Mouse (Mus musculus): ENCODE measurements at regions not wholly inside any gene's neighbourhood (a gene's known extent, or its start where the extent isn't known, plus 50 kb on each side); places are given as distances from the start of the nearest gene placed in this dataset.

DNA sequence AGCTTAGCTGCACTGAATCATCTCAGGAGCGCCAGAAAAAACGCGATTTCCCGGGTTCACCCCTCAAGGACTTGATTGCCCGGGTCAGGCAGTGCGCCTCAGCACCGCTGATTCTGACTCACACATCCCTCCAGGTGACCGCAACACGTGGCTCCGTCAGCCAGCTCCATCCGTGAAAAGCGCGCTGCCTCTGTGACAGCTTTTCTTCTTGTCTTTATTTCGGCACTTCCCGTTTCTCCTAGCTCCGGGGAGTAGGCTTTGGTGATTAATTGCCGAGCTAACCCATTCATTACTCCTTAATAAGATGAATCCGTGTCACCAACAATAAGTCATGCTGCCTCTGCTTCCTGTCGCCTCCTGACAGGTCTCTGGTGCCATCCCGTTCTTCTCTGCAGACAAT, 108.6 kb downstream of the Katnal1 start:
- ATAC-seq (ENCODE audit: insufficient read depth, low FRiP score, low TSS enrichment) (0 out of 2 replicates have a peak, but pooled peaks have one; percentile 35), DNase-seq (ENCODE audit: low spot score) (peak; percentile 49)
- H3K4me2 ChIP-seq (ENCODE audit: low read depth): peak overlapping the region; percentile 15; the same call in 1 of the 2 replicates
- 25% methylated on average over 20 of the region's 20 CpGs for WGBS
- H3K9ac ChIP-seq (ENCODE audit: low read length): no peak overlapping the region
- H3K4me1 ChIP-seq (ENCODE audit: control insufficient read depth, insufficient read depth, low read length): peaks cover 7% of the 10 kb centered on the region
- H3K9me3 ChIP-seq (ENCODE audit: control insufficient read depth, low read length): no peaks in the 10 kb centered on the region
- no peak overlapping the region for H3K4me3 ChIP-seq (ENCODE audit: low read depth, low read length)
- no peak overlapping the region for H3K27ac ChIP-seq (ENCODE audit: low read depth, low read length)
- H3K27me3 ChIP-seq (ENCODE audit: control insufficient read depth, insufficient read depth, low read length): no peaks in the 10 kb centered on the region
- H3K36me3 ChIP-seq (ENCODE audit: control insufficient read depth, insufficient read depth, low read length): no peaks in the 10 kb centered on the region

- H3K27ac ChIP-seq (ENCODE audit: low read depth, low read length): no peak overlapping the region
- ATAC-seq (ENCODE audit: insufficient read depth, low FRiP score, low TSS enrichment) (no peak), DNase-seq (ENCODE audit: low spot score) (no peak)
- WGBS: 59% methylated on average over 6 of the region's 6 CpGs
- no peaks in the 10 kb centered on the region for H3K9me3 ChIP-seq (ENCODE audit: control insufficient read depth, low read length)
- H3K4me1 ChIP-seq (ENCODE audit: control insufficient read depth, insufficient read depth, low read length): peaks cover 7% of the 10 kb centered on the region
- no peaks in the 10 kb centered on the region for H3K27me3 ChIP-seq (ENCODE audit: control insufficient read depth, insufficient read depth, low read length)
- H3K36me3 ChIP-seq (ENCODE audit: control insufficient read depth, insufficient read depth, low read length): no peaks in the 10 kb centered on the region
- H3K9ac ChIP-seq (ENCODE audit: low read length): no peak overlapping the region
- H3K4me2 ChIP-seq (ENCODE audit: low read depth): no peak overlapping the region
- H3K4me3 ChIP-seq (ENCODE audit: low read depth, low read length): no peak overlapping the region
These were observed 109.7 kb downstream of the Katnal1 start for GRCm38 (mm10) chr5:148819423-148819822.

DNA sequence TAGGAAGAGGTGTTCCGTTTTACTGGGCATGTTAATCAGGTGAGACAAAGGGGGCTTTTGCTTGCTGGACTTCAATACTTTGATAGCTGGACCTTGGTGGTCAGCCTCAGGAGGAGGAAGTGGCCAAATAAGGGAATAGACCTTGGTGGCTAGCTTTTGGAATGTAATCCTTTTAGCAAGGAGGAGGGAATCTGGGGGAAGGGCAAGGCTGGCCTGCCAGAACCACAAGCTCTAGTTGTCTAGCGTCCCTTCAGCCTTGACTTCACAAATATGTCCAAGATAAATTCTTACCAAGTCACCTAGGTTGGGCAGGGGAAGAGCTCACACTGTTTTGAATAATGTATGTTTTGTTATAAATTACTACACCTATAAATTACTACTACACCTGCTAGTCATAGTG, 110.4 kb downstream of the Katnal1 start:
- WGBS: 81% methylated on average over 2 of the region's 2 CpGs
- H3K36me3 ChIP-seq (ENCODE audit: control insufficient read depth, insufficient read depth, low read length): no peaks in the 10 kb centered on the region
- H3K4me3 ChIP-seq (ENCODE audit: low read depth, low read length): no peak overlapping the region
- peaks cover 7% of the 10 kb centered on the region for H3K4me1 ChIP-seq (ENCODE audit: control insufficient read depth, insufficient read depth, low read length)
- DNase-seq (ENCODE audit: low spot score): no peak
- no peak for ATAC-seq (ENCODE audit: insufficient read depth, low FRiP score, low TSS enrichment)
- no peaks in the 10 kb centered on the region for H3K9me3 ChIP-seq (ENCODE audit: control insufficient read depth, low read length)
- no peak overlapping the region for H3K4me2 ChIP-seq (ENCODE audit: low read depth)
- H3K27me3 ChIP-seq (ENCODE audit: control insufficient read depth, insufficient read depth, low read length): no peaks in the 10 kb centered on the region
- H3K27ac ChIP-seq (ENCODE audit: low read depth, low read length): no peak overlapping the region
- no peak overlapping the region for H3K9ac ChIP-seq (ENCODE audit: low read length)

DNA sequence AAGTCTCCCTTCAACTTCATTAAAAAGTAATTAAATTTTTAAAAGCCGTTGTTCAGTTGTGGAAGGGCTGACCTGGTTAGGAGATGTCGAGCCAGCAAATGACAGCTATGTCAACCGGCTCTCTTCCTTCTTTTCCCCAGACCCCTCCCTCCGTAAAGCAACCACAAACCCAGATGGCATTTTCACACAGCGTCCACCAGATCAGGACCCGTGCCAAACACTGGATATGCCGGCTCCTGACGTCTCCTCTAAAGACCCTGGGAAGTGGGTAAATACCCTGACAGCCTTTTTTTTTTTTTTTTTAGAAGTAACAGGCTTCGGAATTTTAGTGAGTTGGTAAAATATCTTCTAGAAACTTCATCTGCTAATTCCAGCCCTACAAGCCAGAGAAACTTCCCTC, 116.3 kb downstream of the Katnal1 start:
- H3K27me3 ChIP-seq (ENCODE audit: control insufficient read depth, insufficient read depth, low read length): no peaks in the 10 kb centered on the region
- no peak overlapping the region for H3K27ac ChIP-seq (ENCODE audit: low read depth, low read length)
- H3K4me1 ChIP-seq (ENCODE audit: control insufficient read depth, insufficient read depth, low read length): no peaks in the 10 kb centered on the region
- H3K36me3 ChIP-seq (ENCODE audit: control insufficient read depth, insufficient read depth, low read length): no peaks in the 10 kb centered on the region
- ATAC-seq (ENCODE audit: insufficient read depth, low FRiP score, low TSS enrichment) (no peak), DNase-seq (ENCODE audit: low spot score) (no peak)
- 80% methylated on average over 9 of the region's 9 CpGs for WGBS
- H3K9me3 ChIP-seq (ENCODE audit: control insufficient read depth, low read length): no peaks in the 10 kb centered on the region
- H3K4me2 ChIP-seq (ENCODE audit: low read depth): no peak overlapping the region
- no peak overlapping the region for H3K9ac ChIP-seq (ENCODE audit: low read length)
- no peak overlapping the region for H3K4me3 ChIP-seq (ENCODE audit: low read depth, low read length)

DNA sequence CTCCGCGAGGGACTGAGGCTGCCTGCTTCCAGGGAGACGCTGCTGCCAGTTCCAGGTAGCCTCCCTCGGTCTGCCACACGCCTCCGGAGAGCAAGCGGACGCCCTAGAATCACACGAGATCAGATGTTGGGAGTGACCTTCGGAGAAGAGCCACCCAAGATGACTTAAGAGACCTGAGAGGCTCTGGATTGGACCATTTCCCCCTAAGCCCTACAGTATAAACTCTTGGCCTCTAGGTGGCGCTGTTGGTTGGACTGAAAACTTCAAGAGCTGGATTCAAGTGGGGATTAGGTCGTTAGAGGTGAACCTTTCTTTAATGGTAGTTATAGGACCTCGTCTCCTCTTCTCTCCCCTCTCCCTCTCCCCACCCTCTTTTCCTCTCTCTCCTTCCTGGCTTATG, 117.1 kb downstream of the Katnal1 start:
- WGBS: 19% methylated on average over 13 of the region's 13 CpGs
- DNase-seq (ENCODE audit: low spot score) (peak; percentile 69), ATAC-seq (ENCODE audit: insufficient read depth, low FRiP score, low TSS enrichment) (0 out of 2 replicates have a peak, but pooled peaks have one; percentile 29)
- Histone ChIP-seq H3K27ac (ENCODE audit: low read depth, low read length) (no peak overlapping the region), H3K4me3 (ENCODE audit: low read depth, low read length) (no peak overlapping the region), H3K4me1 (ENCODE audit: control insufficient read depth, insufficient read depth, low read length) (no peaks in the 10 kb centered on the region), H3K36me3 (ENCODE audit: control insufficient read depth, insufficient read depth, low read length) (no peaks in the 10 kb centered on the region), H3K4me2 (ENCODE audit: low read depth) (no peak overlapping the region), H3K9ac (ENCODE audit: low read length) (no peak overlapping the region), H3K27me3 (ENCODE audit: control insufficient read depth, insufficient read depth, low read length) (no peaks in the 10 kb centered on the region), H3K9me3 (ENCODE audit: control insufficient read depth, low read length) (no peaks in the 10 kb centered on the region)

GRCm38 (mm10) chr5:148809485-148809884, 119.6 kb downstream of the Katnal1 start:
- DNase-seq (ENCODE audit: low spot score) (no peak), ATAC-seq (ENCODE audit: insufficient read depth, low FRiP score, low TSS enrichment) (no peak)
- H3K27me3 ChIP-seq (ENCODE audit: control insufficient read depth, insufficient read depth, low read length): no peaks in the 10 kb centered on the region
- no peak overlapping the region for H3K4me2 ChIP-seq (ENCODE audit: low read depth)
- no peaks in the 10 kb centered on the region for H3K9me3 ChIP-seq (ENCODE audit: control insufficient read depth, low read length)
- no peak overlapping the region for H3K27ac ChIP-seq (ENCODE audit: low read depth, low read length)
- no peaks in the 10 kb centered on the region for H3K4me1 ChIP-seq (ENCODE audit: control insufficient read depth, insufficient read depth, low read length)
- H3K36me3 ChIP-seq (ENCODE audit: control insufficient read depth, insufficient read depth, low read length): no peaks in the 10 kb centered on the region
- 70% methylated on average over 3 of the region's 3 CpGs for WGBS
- H3K9ac ChIP-seq (ENCODE audit: low read length): no peak overlapping the region
- H3K4me3 ChIP-seq (ENCODE audit: low read depth, low read length): no peak overlapping the region

GRCm38 (mm10) chr5:148809055-148809454, 120.1 kb downstream of the Katnal1 start:
- Histone ChIP-seq H3K4me2 (ENCODE audit: low read depth) (no peak overlapping the region), H3K36me3 (ENCODE audit: control insufficient read depth, insufficient read depth, low read length) (no peaks in the 10 kb centered on the region), H3K4me3 (ENCODE audit: low read depth, low read length) (no peak overlapping the region), H3K9me3 (ENCODE audit: control insufficient read depth, low read length) (no peaks in the 10 kb centered on the region), H3K4me1 (ENCODE audit: control insufficient read depth, insufficient read depth, low read length) (no peaks in the 10 kb centered on the region), H3K9ac (ENCODE audit: low read length) (no peak overlapping the region), H3K27me3 (ENCODE audit: control insufficient read depth, insufficient read depth, low read length) (no peaks in the 10 kb centered on the region), H3K27ac (ENCODE audit: low read depth, low read length) (no peak overlapping the region)
- ATAC-seq (ENCODE audit: insufficient read depth, low FRiP score, low TSS enrichment) (no peak), DNase-seq (ENCODE audit: low spot score) (no peak)
- 29% methylated on average over 10 of the region's 10 CpGs for WGBS

- Histone ChIP-seq H3K27me3 (ENCODE audit: control insufficient read depth, insufficient read depth, low read length) (no peaks in the 10 kb centered on the region), H3K36me3 (ENCODE audit: control insufficient read depth, insufficient read depth, low read length) (no peaks in the 10 kb centered on the region), H3K4me1 (ENCODE audit: control insufficient read depth, insufficient read depth, low read length) (no peaks in the 10 kb centered on the region), H3K27ac (ENCODE audit: low read depth, low read length) (no peak overlapping the region), H3K9ac (ENCODE audit: low read length) (no peak overlapping the region), H3K9me3 (ENCODE audit: control insufficient read depth, low read length) (no peaks in the 10 kb centered on the region), H3K4me3 (ENCODE audit: low read depth, low read length) (no peak overlapping the region), H3K4me2 (ENCODE audit: low read depth) (no peak overlapping the region)
- WGBS: 4% methylated on average over 4 of the region's 4 CpGs
- DNase-seq (ENCODE audit: low spot score) (peak; percentile 73), ATAC-seq (ENCODE audit: insufficient read depth, low FRiP score, low TSS enrichment) (peak; percentile 56; the same call in 1 of the 2 replicates)
These were observed 120.7 kb downstream of the Katnal1 start for GRCm38 (mm10) chr5:148808426-148808825.

DNA sequence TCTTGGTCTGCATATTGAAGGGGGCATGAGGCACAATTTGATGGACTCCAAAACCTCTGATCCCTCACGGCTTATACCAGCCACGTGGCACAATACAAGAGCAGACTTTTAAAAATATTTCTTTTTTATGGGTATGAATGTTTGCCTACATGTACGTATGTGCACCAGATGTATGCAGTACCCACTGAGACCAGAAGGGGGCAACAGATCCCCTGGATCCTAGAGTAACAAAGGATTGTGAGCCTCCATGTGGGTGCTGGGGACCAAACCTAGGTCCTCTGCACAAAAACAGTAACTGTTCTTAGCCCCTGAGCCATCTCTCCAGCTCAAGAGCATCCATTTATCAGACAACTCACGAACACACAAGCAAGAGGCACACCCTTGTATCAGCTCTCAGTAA, 121.5 kb downstream of the Katnal1 start:
- Histone ChIP-seq H3K4me1 (ENCODE audit: control insufficient read depth, insufficient read depth, low read length) (peaks cover 1% of the 10 kb centered on the region; the same call in 1 of the 2 replicates), H3K9me3 (ENCODE audit: control insufficient read depth, low read length) (no peaks in the 10 kb centered on the region), H3K36me3 (ENCODE audit: control insufficient read depth, insufficient read depth, low read length) (no peaks in the 10 kb centered on the region), H3K27ac (ENCODE audit: low read depth, low read length) (no peak overlapping the region), H3K9ac (ENCODE audit: low read length) (no peak overlapping the region), H3K4me2 (ENCODE audit: low read depth) (no peak overlapping the region), H3K4me3 (ENCODE audit: low read depth, low read length) (no peak overlapping the region), H3K27me3 (ENCODE audit: control insufficient read depth, insufficient read depth, low read length) (no peaks in the 10 kb centered on the region)
- WGBS: 93% methylated on average over 4 of the region's 4 CpGs
- no peak for ATAC-seq (ENCODE audit: insufficient read depth, low FRiP score, low TSS enrichment)
- no peak for DNase-seq (ENCODE audit: low spot score)

Data from neural tube, embryonic 11.5 days (tissue).